Mouse (Mus musculus): ENCODE measurements around the gene Lmod3. TPM values are rescaled to one million over a fixed set of nuclear protein-coding genes. Genes with fewer than 3 reads are reported as not detected.

The Lmod3 gene
- polyA plus RNA-seq, 1 experiment from 2014 or later: not detected

DNA sequence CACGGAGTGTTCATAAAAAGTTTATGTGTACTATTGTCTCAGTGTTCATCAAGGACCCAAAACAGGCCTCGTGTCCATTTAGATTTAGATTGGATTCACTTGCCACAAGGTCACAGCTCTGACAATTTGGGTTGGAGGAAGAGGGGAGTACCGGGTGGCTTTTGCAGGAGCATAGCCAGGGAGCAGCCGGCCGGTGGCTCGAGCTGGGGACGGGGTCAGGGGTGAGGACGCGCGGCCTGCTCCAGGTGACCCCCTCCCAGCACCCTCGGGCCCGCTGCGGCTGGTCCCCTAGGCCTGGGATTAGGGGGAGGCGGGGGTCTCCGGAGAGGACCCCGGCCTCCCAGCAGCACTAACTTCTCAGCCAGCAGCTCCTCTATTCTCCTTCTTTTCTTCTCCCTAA, 47.6 kb downstream of the Lmod3 start:
- Histone ChIP-seq H3K9ac (peak overlapping the region; percentile 84), H3K27ac (peak overlapping the region; percentile 83), H3K4me1 (peaks cover 12% of the 10 kb centered on the region), H3K9me3 (no peaks in the 10 kb centered on the region), H3K36me3 (replicated peaks) (0 out of 2 replicates have a peak, but pooled peaks cover 4% of the 10 kb centered on the region), H3K4me3 (peak overlapping the region; percentile 89), H3K27me3 (replicated peaks) (no peaks in the 10 kb centered on the region), H3K4me2 (peak overlapping the region; percentile 63)
- under 1% methylated on average over 16 of the region's 16 CpGs for WGBS
- ATAC-seq (replicated peaks): peak; percentile 64

DNA sequence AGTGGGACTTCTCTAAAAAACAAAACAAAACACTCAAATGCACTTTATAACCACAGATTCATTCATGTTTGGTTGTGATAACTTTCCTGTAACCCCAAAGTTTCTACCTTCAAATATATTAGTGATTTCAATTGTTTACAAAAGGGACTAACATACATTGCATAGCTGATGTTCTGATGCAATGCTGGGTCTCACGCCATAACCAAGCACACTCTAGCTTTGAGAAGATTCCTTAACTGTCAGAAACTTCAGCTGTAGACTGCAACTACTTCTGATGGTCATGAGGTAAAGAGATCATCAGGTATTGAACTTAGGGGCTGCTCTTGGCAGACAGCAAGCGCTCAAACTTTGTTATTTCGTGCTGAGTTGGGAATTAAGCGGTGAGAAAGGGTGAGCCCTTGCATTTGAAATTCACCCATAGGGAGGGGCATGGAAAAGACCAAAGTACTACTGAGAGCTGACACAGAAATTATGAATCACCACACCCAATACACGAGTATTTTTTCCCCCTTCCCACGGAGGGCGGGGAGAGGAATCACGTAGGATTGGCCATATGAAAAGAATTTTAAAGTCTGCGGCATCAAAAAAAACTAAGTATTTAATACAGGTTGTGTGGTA, 48.2 kb downstream of the Lmod3 start:
- H3K9me3 ChIP-seq: no peaks in the 10 kb centered on the region
- H3K4me2 ChIP-seq: peak overlapping the region; percentile 63
- H3K27me3 ChIP-seq (replicated peaks): no peaks in the 10 kb centered on the region
- H3K4me3 ChIP-seq: peak overlapping the region; percentile 89
- no peak for ATAC-seq (replicated peaks)
- no peak overlapping the region for H3K27ac ChIP-seq
- WGBS: 19% methylated on average over 9 of the region's 9 CpGs
- H3K9ac ChIP-seq: peak overlapping the region; percentile 84; the same call in 1 of the 2 replicates
- H3K4me1 ChIP-seq: peaks cover 12% of the 10 kb centered on the region
- 0 out of 2 replicates have a peak, but pooled peaks cover 4% of the 10 kb centered on the region for H3K36me3 ChIP-seq (replicated peaks)

DNA sequence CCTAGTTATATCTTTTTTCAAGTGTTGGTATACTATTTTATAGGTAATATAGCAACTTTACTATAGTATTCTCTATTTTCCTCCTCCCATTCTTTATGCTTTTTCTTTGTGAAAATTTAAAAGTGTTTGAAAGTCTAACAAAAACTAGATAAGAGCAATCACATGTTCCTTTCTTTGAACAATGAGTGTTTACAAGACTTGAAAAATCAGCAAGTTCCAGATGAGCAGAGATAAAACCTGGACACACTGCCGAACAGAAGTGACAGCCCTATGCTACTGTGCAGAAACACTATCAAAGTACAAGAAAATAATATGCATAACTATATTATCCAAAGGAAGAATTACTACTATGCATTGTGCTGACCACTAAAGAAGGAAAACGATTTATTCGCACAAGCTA, 50.1 kb downstream of the Lmod3 start:
- H3K27me3 ChIP-seq (replicated peaks): no peaks in the 10 kb centered on the region
- no peak overlapping the region for H3K4me3 ChIP-seq
- H3K9me3 ChIP-seq: no peaks in the 10 kb centered on the region
- no peak overlapping the region for H3K4me2 ChIP-seq
- WGBS: 93% methylated on average over 3 of the region's 3 CpGs
- H3K9ac ChIP-seq: no peak overlapping the region
- ATAC-seq (replicated peaks): no peak
- 0 out of 2 replicates have a peak, but pooled peaks cover 6% of the 10 kb centered on the region for H3K36me3 ChIP-seq (replicated peaks)
- peaks cover 12% of the 10 kb centered on the region for H3K4me1 ChIP-seq
- H3K27ac ChIP-seq: no peak overlapping the region

DNA sequence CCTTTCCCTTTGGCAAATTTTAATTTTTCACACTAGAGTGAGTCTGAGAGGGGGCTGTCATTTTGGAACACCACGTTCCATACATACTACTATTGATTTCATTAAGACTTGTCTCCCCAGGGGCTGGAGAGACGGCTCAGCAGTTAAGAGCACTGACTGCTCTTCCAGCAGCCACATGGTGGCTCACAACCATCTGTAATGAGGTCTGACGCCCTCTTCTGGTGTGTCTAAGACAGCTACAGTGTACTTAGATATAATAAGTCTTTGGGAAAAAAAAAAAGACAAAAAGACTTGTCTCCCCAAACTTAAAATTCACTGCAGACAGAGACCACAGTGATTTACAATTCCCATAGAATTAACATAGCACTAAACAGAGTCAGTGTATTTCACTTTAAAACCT, 52.1 kb downstream of the Lmod3 start:
- Histone ChIP-seq H3K4me1 (peaks cover 12% of the 10 kb centered on the region), H3K27me3 (replicated peaks) (no peaks in the 10 kb centered on the region)
- ATAC-seq (replicated peaks): no peak

More for the DNA sequence above, 52.1 kb downstream of the Lmod3 start:
- Histone ChIP-seq H3K9ac (no peak overlapping the region), H3K27ac (no peak overlapping the region), H3K36me3 (replicated peaks) (peaks cover 17% of the 10 kb centered on the region), H3K4me3 (no peak overlapping the region), H3K4me2 (no peak overlapping the region), H3K9me3 (no peaks in the 10 kb centered on the region)
- WGBS: 55% methylated on average over 3 of the region's 3 CpGs

Other genes starting within 250 kb of the Lmod3 start
- gene Fam19a4, start 192.3 kb downstream of the Lmod3 start, polyA plus RNA-seq (2015; fragmentation: Nextera tagmentation; extraction: Ambion mirVana): 6.4 and 6.6 TPM in 2 replicates
- gene Eogt, start 103.6 kb downstream of the Lmod3 start, polyA plus RNA-seq (2015; fragmentation: Nextera tagmentation; extraction: Ambion mirVana): 13.2 and 13.5 TPM in 2 replicates
- 35.6 and 35.7 TPM in 2 replicates for gene Tmf1, start 73.6 kb downstream of the Lmod3 start, polyA plus RNA-seq (2015; fragmentation: Nextera tagmentation; extraction: Ambion mirVana)
- gene Uba3, start 47.1 kb downstream of the Lmod3 start, polyA plus RNA-seq (2015; fragmentation: Nextera tagmentation; extraction: Ambion mirVana): 86.3 and 87.2 TPM in 2 replicates
- gene Arl6ip5, start 42.1 kb downstream of the Lmod3 start, polyA plus RNA-seq (2015; fragmentation: Nextera tagmentation; extraction: Ambion mirVana): 134 and 135 TPM in 2 replicates